Mouse (Mus musculus) embryo, embryonic 9.5 days (tissue): ENCODE measurements at regions not wholly inside any gene's neighbourhood (a gene's known extent, or its start where the extent isn't known, plus 50 kb on each side); places are given as distances from the start of the nearest gene placed in this dataset.

ENCODE experiments used
- DNase-seq: peaks from one replicate; pipeline ENCODE4 v3.0.0-alpha.2; 2017; ENCODE audit errors: extremely low spot score

DNA sequence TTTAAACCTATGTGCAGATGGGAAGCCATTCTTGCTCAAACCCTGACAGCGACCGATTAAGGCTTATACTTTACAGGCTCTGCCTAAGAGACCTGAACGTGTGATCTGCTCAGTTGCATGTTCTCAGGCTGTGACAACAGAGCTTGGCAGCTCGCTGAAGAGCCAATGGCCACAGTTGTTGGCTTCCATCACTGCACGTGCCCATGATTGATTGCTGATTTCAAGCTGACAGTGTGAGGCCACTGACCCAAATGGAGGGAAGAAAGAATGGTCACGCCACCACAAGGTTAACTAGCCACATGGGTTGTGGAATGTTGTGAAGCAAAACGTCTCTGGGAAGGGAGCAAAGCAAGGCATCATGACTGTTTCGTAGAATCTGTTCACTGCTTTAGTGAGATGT is 303.8 kb downstream of the Gadd45g start:
- no peak for DNase-seq

DNA sequence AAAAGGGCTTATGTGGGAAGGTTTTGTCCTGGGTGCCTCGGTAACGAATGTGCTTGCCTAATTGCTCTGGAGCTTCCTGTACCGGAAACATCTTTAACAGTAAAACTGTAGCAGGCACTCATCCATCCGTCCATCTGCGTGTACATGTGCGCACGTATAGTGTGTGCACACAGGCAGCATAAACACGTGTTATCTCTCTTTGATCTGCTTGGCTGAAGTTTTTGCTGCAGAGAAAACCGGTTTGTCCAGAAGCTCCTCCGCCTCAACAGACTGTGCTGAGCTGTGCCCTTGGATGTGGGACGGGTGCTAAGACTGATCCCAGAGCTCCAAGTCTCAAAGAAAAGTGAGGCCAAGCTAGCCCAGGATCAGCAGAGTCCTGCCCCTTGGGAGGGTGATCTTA is 305.3 kb downstream of the Gadd45g start:
- DNase-seq: no peak

DNA sequence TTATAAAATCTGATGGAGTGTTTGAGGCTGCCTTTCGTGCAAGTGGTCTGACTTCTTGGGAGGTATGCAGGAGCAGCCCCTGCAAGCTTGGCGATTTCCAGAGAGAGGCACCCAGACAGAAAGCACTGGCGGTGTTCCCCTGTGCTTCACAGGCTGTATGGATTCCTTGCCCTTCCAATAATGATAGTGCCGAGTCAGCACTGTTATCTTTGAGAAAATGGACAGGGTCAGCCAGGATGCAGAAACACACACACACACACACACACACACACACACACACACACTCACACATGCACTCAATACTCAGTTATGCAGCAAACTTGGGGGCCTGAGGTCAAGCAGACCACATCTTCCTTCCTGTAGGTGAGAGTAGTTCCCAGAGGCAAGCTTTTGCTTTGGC is 305.7 kb downstream of the Gadd45g start:
- no peak for DNase-seq

DNA sequence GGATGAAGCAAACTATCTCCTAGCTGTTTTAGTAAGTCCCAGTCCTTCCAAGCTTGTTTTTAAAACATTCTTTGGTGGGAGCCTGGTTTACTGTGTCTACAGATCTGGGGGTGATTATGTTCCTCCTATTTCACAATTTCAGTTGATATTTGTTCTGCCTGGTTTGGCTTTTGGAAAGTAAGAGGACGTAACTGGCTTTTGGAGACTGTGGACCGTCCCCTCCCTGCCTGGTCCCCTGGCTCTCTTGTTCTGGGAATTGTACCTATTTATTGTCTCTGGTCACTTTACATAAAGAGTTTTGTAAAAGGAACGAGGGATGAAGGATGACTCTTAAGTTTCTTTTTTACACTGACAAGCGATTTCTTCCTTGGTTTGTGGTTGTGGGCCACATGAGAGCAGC is 306.6 kb downstream of the Gadd45g start:
- DNase-seq: no peak

DNA sequence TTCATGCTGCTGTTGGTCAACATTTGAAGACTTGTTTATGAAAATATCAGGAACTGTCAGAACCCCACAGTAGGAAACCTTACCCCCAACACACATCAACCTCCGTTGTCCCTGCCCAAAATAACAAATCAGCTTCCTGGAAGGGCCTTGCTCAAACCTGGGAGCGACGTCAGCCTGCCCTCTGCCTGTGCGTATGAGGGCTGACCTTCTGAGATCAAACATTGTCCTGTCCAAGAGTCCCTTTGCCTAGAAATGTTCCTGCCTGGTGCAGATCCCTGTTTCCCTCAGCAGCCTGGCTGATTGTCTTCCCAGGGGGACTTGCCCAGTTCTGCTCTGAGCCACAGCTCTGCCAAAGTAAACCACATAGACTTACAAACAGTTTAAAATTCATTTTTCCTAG is 307.1 kb downstream of the Gadd45g start:
- DNase-seq: no peak

DNA sequence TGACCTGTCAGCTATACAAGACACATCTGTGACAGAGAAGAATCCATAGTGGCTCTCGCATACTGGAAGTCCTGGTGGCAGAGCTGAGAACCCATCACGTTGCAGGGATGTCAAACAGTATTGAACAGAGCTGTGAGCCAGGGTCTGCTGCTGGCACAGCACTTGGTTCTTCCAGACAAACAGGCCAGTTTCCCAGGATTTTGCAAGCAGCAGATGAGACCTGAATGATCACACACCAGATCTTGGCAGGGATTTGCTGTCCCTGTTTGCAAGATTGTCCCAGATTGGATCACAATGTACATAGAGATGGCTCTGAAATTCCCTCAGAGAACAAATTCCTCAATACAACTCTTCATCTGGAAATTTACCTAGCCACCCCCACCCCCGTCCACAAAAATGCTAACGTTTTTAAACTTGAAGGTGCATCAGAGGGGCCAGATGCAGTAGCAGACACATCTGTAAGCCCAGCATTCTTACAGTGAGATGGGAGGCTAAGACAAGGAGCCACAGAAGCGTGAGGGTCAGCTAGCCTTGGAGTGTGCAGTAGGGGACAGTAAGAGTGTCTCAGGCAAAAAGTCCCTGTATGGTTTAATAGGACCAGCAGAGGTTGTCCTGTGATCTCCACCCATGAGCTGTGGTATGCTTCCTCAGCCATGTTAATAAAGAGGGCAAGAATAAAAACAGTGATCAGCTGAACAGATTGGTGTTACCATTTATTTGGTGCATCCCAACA is 307.8 kb downstream of the Gadd45g start:
- DNase-seq: no peak

DNA sequence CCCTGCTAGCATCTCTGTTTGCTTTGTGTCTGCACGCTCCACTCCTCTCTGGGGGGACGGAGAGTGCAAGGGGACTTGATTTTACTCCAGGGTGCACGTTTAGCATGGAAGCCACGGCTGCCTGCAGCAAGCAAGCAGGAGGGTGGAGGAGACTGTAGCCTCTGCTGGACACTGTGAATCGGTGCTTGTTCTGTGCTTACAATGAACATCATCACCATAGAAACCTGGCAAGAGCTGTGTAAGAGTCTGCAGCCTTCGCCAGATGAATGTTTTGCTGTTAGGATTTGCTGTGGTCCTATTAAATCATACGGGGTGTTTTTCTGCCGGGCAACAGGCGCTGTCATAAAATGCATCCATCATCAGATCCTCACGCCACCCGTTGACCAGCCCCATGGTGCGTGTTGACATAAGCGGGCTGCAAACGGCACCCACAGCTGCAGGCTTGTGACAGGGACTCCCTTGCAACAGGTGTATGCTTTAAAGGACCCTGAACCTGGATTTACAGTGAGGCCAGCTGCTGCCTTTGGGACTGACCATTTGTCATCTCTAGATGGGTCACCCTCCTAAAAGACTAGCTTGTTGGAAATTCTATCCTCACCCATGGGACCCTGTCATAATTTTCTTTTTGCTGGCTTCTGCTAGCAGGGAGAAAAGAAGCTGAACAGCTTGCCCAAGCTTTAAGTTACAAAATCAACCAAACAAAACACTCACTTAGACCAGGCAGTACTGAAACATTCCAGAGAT is 308.5 kb downstream of the Gadd45g start:
- no peak for DNase-seq

DNA sequence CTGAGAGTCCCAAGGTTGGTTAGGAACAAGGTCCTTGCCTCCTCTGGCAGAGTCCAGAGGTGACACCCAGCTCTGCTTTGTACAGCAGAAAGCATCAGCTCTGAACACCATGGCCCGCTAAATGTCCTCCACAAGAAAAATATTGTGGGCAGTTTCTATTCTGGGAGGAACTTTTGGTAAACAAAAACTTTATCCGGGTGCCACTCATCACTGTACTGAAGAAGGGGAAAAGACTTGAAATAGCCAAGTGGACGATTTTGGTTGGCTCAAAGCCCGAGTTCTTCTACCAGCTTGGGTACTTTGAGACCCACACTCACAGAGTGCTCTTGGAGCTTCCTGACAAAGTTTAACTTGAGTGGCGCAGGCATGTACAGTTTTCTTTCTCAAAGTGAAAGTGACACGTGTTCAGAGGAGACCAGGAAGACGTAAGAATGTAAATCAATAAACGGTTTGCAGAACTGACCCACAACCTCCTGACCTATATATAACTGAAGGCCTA is 309.2 kb downstream of the Gadd45g start:
- no peak for DNase-seq

DNA sequence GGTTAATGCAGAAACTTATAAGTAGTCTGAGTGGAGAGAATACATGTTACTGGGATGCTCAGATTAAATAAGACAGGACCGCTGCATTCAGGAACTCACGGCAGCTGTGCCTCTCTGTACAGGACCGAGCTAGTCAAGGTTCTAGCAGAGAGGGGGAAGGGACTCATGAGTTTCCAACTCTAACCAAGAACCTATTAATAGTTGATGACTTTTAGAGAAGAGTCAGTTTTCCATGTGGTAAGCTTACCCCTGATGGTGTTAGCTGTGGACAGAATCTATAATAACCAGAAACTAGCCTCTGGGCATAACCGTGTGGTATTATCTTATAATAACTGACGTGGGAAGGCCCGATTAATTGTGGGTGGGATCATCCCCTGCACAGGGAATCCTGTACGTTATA is 316.2 kb downstream of the Gadd45g start:
- no peak for DNase-seq

DNA sequence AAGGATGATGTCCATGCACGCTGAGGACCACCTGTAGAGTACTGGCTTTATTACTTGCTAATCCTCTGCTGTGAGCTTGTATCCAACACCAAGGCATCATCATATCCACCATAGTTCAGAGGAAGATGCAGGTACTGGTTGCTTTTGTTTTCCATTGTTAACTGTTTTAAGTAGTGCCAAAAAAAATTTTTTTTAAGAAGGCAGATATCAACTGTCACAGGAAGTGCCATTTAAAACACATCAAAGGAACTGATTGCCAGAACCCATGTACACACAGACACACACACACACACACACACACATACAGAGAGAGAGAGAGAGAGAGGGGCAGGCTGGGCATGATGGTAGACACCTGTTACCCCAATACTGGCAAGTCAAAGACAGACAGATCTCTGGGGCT is 319.1 kb downstream of the Gadd45g start:
- DNase-seq: no peak

DNA sequence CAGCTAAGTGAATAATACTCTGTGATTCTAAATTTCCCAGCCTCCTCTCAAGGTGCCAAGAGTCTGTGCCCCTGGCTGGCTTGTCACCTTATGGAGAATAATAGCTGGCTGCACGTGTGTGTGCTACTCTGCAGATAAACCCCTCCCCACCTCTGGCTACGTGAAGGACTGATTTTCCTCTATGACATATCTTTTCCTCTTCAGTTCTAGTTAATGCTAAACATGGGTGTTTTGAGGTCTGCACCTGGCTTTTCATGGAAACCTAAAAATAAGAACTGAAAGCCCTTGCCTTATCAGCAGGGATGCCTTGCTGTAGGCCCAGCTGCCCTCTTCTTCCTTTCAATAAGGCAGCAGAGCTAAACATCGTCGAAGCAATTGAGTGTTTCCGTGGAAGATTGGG is 321.5 kb downstream of the Gadd45g start:
- no peak for DNase-seq

DNA sequence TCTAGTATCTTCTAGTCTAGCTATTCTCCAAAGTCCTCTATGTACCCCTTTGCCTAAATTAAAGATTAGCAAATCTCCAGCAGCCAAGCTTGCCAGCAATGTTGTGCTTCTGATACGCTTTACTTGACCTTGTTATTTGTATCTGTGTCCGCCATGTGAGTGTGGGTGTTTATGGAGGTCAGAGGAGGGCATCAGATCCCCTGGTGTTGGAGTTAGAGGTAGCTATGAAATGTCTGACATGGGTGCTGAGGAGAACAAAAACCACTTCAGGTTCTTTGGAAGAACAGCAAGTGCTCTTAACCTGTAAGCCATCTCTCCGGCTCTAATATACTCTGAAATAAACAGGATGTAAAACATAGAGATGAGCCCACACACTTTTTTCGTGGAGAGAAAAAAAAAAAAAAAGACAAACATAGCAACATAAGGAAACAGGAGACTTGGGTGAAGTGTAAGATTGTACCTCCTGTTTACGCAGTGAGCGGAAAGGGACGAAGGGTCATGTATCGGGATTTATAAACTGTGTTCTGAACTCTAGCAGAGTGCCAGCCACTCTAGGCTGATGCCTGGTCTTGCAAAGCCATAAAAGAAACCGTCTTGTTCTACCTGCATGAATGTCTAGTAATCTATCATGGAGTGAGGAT is 326.3 kb downstream of the Gadd45g start:
- no peak for DNase-seq

DNA sequence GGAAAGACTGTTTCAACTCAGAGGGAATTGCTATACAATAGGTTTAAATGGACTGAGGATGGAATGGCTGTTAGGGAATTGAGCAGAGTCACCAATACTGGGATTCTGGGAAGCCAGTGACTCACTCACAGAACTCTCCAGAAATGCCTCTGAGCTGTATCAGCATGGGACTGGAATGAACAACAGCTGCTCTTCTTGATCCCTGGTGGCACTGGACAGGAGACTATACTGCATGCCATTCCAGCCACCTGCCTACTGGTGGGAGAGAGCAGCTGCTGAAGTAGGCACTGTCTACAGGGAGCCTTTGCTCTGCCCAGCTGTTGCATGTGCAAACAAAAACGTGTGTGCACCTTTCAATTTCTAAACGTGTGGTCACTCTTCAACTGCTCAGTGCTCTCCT is 329.2 kb downstream of the Gadd45g start:
- no peak for DNase-seq

DNA sequence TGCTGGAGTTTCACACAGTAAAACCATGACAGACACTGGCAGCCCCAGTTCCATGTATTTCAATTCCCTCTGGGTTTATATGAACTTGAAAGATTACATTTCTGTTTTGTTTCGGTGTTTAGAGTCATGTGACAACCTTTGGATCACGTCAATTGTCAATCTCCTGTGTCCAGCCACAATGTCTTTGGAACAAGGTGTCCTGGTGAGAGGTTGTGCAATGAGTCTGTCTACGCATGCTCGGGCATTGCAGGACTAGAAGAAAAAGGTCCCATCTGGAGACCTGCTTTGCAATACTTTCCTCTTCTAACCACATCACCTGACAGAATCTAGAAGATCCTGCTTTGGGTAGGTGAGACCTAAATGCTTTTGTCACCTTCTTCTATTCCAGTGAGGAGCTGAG is 333.5 kb downstream of the Gadd45g start:
- no peak for DNase-seq

DNA sequence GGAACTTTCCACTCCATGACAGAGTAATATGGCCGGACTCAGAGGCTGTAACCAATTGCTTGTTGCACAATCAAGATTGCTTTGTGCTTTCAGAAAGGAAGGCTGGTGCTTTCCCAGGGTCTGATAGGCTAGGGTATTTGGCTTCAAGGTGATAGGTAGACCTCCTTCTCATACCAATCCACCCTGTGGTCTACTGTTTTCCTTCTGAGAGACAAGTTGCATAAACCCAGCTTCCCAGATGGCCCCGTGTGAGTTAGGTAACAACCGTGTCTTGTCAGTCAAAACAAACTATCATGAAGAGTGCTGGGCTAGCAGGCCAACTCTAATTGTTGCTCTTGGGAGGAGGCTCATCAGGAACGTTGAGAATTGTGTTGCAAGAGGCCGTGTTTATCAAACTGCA is 337.2 kb downstream of the Gadd45g start:
- no peak for DNase-seq

DNA sequence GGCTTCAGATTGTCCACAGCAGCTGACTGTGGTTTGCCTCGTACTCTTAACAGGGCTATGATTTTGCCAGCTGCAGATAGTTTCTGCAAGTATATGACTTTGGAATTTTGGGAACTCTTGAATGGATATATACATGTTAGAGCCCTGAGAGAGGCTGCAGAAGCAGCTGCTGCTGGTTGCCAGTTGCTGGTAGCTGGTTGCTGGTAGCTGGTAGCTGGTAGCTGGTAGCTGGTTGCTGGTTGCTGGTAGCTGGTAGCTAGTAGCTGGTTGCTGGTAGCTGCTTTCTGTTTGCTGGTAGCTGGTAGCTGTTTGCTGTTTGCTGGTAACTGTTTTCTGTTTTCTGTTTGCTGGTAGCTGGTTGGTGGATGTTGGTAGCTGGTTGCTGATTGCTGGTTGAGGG is 339.1 kb downstream of the Gadd45g start:
- DNase-seq: no peak

DNA sequence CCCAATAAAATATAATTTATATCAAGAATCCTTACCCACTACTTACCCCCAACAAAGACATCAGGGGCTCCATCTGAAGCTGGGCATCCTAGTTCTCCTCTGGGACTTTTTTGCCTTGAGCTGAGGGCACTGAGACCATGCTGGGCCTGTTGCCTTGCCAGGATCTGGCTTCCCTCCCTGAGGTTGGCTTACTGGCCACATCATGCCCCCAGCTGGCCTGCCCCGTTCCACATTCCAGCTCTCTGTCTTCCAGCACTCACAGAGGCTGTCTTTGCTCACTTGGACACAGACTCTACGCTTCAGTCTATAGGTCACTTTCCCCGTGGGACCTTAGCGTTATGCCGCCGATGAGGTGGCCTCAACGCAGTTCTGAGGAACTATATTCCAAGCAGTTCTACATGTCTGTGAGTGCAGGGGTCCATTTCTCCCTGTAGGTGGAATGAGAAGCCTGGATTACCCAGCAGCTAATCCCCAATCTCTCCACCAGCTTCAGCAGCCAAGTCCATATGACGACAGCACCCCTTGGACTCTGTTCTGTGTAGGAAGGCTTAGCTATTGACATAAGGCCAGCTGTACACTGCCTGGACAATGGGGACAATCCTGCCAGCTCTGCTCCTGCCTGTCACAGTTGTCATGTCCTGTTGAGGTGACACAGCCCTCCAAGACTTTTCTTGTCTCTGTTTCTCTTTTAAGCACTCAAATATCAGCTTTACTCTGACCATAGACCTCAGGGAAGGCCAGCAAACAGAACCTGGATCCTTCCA is 341.5 kb downstream of the Gadd45g start:
- DNase-seq: no peak

DNA sequence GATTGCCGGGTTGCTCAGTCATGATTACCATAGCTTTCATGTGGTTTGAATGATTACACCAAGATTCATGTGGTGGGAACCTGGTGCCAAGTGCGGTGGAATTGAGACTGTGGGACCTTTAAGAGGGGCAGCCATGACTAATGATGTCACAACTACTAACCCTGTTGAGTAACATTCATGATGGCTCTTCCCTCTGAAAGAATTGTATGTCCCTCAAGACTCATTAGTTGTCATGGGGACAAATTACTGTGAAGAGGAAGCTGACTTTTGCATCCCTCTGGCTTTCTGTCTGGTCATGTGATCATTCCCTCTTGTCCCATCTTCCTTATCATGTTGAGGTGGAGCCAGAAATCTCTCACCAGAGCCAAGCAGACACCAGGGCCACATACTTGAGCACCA is 342.1 kb downstream of the Gadd45g start:
- no peak for DNase-seq

DNA sequence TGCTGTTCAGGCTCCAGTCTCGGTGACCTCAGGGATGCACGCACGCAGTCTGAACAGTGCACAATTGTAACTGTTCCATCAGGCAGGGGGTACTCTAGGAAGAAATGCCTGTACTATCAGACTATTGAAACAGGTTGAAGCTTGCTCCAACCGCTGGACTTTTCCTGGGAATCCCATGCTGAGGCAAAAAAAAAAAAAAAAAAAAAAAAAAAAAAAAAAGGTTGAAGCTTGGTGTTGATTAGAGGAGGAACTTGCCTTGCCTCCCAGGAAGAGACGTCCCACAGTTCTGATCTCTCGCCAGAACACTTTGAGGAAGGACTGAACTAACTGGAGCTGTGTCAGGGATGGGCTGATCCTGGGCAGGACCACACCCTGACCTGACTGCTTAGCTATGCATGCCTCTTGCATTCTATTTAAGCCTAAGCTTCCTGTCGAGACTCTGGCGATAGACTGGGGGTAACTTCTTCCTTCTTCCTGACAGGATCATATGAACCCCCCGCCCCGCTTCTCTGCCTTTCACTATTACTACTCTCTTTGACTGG is 341.6 kb downstream of the Diras2 start:
- DNase-seq: no peak

DNA sequence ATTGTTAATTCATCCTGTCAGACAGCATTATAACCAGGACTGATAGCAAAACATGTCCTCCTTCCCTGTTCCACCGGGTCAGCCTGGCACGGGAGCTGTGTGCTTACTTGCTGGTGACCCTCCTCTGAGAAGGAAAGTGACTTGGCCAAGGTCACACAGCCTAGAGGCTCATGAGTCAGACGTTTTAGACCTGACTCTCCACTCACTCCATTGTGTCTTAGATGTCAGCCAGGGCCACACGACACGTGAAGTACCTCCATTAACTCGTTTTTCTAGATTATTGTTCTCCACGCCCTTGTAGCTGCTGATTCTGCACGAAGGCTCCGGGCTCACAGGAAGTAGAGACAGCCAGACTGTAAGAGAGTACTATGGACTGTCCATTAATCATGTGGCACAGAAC is 340.8 kb downstream of the Diras2 start:
- no peak for DNase-seq

DNA sequence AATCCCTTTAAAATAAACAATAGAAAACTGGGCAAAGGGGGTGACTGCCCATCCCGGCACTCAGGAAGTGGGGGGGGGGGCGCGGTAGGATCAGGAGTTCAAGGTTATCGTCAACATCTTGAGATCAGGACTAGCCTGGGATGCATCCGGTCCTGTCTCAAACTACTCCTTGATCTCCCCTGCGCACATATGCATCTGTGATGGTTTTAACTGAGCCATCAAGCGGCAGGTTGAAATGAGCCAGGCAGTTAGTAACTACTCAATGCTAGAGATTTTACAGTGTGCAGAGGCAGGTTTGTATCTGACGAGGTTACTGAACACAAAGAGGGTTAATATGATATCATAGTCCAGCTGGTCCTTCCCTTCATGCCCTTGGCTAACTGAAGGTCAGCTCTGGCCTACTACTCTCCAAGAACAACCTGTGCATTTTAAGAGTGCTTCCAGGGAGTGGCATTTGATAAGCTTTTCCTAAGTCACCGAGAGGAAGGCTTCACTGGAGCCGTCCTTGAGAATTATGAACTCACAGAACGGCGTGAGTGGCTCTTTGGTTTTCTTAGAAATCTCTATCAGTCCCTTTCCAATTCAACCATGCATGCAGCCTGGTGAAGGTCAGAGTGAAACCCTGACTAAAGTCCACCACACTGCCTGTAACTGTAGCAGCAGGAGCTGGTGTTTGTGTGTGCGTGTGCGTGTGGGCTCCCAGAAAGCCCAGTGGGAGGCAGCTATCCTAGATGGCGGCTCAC is 340.1 kb downstream of the Diras2 start:
- no peak for DNase-seq
